Mouse (Mus musculus): ENCODE measurements around the gene Fabp3. TPM values are rescaled to one million over a fixed set of nuclear protein-coding genes. Genes with fewer than 3 reads are reported as not detected.

Gene Fabp3
- under 1 TPM in 1 of 2 experiments, not detected in 1; 0.42 TPM for polyA plus RNA-seq (2017; shearing (Covaris generic))

- ATAC-seq: no peak
Measured at GRCm38 (mm10) chr4:130308231-130309081, at the start of gene Fabp3, which contains the start of gene Gm10570. Gene Fabp3 (plus strand): TSS chr4:130308595. Gene Gm10570 (minus strand): TSS chr4:130308674.

GRCm38 (mm10) chr4:130260406-130260805, 48.0 kb upstream of the Fabp3 start:
- ATAC-seq: no peak

DNA sequence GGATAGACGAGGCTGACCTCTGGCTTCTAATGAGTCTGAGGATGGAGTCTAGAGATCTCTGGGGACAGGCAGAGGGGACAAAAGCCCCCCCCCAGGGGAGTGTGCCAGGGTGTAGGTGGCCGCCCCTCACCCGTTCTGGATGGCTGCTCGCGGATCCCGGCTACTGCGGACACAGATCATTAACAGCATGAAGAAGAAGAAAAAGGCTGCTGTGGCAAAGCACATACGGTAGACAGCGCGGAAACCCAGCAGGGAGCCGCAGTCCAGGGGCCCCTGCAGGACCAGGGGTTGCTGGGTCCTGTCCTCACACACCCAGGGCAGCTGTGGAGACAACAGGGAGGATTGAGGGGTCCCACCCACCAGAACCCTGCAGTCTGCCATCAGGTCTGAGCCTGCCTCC, 44.3 kb upstream of the Fabp3 start:
- ATAC-seq: no peak

- no peak for ATAC-seq
Measured at GRCm38 (mm10) chr4:130264698-130265349, 43.6 kb upstream of the Fabp3 start.

GRCm38 (mm10) chr4:130266601-130267000, 41.8 kb upstream of the Fabp3 start:
- ATAC-seq: no peak

DNA sequence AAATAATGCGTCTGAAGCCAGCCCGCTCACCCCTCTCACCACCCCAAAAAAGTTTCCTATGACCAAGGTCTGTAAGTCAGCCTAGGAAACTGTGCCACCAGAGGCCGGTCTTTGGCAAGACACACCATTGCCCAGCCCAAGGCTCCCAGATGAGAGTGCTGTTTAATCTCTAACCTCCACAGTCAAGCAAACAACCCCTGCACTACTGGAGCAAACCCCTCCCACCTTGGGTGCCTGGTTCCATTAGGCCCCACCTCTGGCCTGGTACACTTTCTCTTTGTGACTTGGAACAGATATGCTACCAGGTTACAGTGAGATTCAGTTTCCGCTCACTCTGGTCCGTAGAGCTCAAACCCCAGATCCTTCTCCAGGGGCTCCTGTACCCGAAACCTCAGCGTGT, 41.3 kb upstream of the Fabp3 start:
- no peak for ATAC-seq

- ATAC-seq: no peak
Measured at GRCm38 (mm10) chr4:130268736-130269135, 39.7 kb upstream of the Fabp3 start.

GRCm38 (mm10) chr4:130270089-130270488, 38.3 kb upstream of the Fabp3 start:
- no peak for ATAC-seq

- no peak for ATAC-seq
Measured at GRCm38 (mm10) chr4:130270611-130271347, 37.6 kb upstream of the Fabp3 start.

DNA sequence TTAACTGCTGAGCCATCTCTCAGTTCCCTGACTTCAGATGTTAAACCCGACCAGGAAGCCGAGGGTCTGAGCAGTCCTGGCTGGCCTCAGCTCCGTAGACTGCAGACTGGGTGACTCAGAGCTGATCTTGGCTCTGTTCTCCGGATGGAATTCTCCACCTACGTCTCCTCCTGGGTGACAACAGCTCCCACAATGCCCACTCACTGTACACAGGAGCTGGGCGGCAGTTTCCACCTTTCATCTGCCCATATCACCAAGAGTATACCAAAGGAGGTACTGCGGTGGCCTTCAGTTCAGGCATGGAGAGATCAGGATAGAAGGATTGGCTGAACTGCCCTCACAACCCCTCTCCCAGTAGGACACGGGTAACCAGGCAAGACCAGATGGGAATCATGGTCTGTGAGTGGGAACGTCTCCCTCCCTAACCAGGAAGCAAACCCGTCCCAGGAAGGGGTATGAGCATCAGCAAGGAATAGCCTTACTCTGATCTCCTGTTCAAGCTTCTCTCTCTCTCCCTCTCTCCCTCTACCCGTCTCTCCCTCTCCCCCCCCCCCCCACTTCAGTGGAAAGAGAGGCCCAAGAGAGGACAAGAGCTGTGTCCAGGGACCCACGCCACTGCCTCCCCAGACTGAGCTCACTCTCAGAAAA, 34.6 kb upstream of the Fabp3 start:
- no peak for ATAC-seq

DNA sequence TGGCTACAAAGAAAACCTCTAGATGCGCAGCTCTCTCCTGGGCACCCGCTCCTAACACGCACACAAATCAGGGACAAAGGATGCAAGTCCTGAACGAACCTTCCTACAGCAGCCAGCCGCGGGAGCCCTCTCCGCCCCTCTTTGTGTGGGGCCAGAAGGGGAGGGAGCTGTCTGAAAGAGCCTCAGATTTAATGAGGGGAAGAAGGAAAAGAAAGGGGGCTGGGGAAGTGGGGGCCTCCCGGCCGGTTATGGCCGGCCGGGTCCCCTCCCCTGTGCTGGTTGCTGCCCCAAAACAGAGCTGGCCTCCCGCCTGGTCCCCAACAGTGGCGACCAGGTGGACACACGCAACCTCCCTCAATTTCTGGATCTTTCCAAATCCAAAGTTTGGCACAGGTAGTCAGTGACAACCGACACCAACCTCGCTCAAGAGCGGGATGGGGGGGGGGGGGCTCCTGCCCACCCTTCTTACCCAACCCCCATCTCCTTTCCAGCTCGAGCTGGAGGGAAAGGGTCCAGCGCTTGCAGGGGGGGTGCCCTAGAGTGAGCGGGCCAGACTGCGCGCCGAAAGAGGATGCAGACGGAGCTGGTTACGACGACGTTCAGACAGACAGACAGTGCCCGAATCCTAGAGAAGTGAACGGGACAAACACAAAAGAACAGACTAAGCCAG, 33.9 kb upstream of the Fabp3 start:
- no peak for ATAC-seq

- no peak for ATAC-seq
Measured at GRCm38 (mm10) chr4:130275016-130275822, 33.2 kb upstream of the Fabp3 start.

DNA sequence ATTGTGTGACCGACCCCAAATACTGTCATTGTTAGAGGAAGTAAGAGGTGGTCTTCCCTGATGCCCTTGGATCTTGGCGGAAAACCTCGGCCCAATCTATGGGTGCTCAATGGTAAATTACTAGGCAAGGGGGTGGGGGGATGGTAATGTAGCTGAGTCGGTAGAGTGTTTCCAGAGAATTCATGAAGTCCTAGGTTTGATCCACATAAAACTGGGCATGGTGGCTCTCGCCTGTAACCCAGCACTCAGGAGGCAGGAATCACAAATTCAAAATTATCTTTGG, 32.6 kb upstream of the Fabp3 start:
- ATAC-seq: no peak

DNA sequence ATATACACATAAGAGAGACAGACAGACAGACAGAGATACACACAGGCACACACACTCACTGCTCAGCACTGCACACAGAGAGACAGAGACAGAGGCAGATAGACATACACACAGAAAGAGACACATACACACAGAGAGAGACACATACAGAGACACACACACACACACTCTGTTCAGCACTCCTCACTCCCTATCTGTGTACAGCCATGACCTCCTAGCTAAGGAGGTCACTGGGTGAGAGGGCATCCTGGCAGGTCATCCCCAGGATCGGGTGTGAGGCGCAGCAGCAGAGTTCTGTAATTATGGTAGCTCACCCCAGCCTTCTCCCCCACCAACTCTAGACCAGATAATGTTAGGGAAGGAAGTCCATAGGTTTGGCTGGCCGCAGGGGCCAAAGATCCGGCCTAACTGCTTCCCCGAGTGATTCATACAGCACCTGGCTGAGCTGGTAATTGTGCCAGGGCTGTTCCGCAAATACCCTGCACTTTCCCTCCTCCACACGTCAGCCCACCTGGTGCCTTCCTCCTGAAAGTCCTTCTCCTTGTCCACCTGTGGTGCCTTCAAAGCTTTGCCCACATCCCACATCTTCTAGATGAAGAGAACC, 31.7 kb upstream of the Fabp3 start:
- ATAC-seq: no peak

- no peak for ATAC-seq
Measured at GRCm38 (mm10) chr4:130279105-130279504, 29.3 kb upstream of the Fabp3 start, which contains the start of gene Serinc2. Gene Serinc2 (minus strand): TSS chr4:130279205.

GRCm38 (mm10) chr4:130282856-130283255, 25.5 kb upstream of the Fabp3 start:
- ATAC-seq: no peak

DNA sequence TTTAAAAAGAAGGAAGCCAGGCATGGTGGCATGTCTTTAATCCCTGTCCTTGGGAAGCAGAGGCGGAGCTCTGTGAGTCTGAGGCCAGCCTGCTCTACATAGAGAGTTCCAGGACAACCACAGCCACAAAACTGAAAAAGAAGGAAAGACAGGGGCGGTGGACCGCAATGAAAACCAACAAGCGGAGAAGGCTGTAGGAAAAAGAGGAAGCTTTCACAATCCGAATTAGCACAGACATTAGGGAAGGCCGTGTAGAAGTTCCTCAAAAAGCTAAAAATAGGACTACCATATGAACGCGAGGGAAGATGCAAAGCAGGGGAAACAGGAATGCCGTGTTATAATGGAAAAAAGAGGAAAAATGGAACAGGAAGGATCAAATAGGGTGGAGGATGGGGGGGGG, 24.6 kb upstream of the Fabp3 start:
- no peak for ATAC-seq

- ATAC-seq: no peak
Measured at GRCm38 (mm10) chr4:130286531-130286930, 21.9 kb upstream of the Fabp3 start.

DNA sequence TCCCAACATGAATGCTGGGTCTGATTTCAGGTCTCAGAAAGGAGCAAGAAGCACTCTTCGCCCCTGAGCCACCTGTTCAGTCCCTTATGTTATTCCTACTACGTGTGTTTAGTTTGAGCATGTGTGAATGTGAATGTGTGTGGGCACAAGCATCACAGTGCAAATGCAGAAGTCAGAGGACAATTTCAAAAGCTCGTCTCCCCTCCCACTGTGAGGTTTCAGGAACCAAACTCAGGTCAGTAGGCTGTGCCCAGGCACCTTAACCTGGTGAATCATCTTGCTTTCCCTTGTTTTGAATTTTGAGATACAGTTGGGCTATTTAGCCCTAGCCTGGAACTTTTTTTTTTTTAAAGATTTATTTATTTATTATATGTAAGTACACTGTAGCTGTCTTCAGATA, 18.6 kb upstream of the Fabp3 start:
- no peak for ATAC-seq

DNA sequence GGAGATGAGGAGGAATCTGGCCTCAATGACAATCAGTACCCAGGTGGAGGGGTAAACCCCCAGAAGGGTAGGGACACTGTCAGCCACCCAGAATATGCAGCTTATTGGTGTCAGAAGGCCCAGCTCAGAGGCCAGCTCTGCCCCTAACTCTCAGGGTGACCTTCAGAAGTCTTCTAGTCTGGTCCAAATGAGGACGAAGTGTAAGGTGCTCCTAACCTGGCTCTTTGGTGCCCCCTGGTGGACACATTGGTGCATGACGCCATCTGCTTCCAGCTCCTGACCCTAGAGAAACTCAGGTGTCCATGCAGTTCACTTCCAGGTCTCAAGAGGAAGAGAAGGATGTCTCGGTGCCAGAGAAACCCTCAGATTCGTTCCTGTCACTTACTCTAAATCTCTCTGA, 16.1 kb upstream of the Fabp3 start:
- no peak for ATAC-seq

DNA sequence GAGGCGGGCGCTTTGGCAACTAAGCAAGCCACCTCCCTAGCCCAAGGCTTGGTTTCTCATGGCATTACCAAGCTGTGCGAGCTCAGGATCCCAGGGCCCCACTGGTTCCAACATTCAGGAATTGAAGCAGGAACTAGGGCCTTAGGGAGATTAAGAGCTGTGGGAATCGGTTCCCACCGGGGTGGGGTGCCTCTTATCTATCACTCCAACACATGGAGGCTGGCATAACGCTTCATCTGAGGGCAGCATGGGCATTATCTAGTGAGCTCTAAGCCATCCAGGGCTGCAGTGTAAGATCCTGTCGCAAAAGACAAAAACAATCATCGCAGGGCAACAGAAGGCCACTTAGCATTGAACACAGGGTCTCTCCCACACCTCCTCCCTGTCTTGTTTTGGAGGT, 13.9 kb upstream of the Fabp3 start:
- ATAC-seq: no peak
